Mouse (Mus musculus): Measurements from ENCODE around the gene 1700007K13Rik. TPM values are rescaled to one million over a fixed set of nuclear protein-coding genes. Genes with fewer than 3 reads are reported as not detected.
A peak's percentile ranks its signal among the peaks of the same experiment; 100 is the strongest.

The 1700007K13Rik gene
- total RNA-seq, 2 experiments from 2014 or later: not detected

DNA sequence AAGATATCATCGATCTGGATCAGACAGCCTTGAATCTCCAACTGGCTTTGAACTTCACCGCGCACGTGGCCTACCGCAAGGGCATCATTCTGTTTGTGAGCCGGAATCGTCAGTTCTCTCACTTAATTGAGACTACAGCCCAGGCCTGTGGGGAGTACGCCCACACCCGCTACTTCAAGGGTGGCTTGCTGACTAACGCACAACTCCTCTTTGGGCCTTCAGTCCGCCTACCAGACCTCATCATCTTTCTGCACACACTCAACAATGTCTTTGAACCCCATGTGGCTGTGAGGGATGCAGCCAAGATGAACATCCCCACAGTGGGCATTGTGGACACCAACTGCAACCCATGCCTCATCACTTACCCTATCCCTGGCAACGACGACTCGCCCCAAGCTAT, 3.3 kb upstream of the 1700007K13Rik start:
- no peak for DNase-seq

DNA sequence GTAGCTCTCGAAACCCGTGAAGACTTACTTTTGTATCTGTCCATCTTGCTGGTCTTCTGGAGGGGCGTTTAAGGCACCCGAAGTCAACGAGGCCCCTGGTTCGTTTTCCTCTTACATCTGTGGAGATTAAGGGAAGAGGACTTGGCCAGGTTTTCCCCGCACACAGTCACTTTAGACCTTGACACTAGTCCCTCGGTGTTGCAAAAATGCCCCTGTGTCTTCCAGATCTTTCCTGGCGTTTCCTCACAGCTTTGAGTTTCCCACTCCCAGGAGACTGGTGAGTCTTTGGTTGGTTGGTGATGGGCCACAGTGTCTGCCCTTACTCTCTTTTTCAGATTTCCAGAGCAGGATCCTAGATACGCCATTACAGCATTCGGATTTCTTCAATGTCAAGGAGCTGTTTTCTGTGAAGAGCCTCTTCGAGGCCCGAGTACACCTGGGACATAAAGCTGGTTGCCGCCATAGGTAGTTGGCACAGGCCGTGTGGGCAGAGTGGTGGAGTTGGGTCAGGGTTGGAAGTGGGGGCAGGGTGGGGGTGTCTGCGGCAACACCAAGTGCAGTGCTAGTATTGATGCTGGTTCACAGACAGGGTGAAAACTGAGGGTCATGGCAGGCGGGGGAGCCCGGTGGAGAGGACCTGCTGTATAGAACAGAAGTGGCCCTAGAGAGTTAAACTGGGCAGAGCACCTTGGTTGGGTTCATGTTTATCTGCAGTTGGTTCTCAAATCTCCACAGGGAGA, 2.5 kb upstream of the 1700007K13Rik start:
- no peak for DNase-seq

DNA sequence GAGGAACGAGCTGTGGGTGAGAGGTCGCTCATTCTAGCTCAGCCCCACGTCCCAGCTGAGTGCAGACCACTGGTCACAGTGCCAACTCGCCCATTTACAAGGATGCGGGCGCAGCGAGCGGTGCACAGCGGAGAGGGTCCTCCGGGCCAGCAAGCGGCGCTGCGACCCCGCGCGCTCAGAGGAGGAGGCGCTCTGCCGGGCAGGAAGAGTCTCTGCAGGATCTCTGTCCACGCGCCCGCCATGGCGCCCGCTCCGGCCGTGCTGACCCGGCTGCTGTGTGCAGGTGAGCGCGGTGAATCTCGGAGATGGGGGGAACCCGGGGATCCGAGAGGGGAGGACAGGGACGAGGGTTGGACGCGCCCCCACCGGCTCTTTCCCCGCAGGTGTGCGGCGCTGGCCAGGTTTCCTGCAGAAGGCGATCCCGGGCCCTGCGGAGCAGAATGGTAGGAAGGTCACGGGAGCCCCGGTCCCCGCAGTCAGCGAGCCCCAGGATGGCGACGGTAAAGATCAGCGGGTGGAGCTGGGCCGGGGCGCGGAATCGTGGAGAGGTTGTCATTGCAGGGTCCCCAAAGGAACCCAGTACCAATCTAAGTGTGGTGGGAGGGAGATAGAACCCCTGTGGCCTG, 1.8 kb upstream of the 1700007K13Rik start, which contains the start of gene Mrps2:
Gene Mrps2, plus strand, starts transcription at position 207 of the 626 bp plus-strand sequence.
- peak; percentile 81 for DNase-seq

GRCm38 (mm10) chr2:28464919-28465318, 1.2 kb downstream of the 1700007K13Rik start:
- no peak for DNase-seq

DNA sequence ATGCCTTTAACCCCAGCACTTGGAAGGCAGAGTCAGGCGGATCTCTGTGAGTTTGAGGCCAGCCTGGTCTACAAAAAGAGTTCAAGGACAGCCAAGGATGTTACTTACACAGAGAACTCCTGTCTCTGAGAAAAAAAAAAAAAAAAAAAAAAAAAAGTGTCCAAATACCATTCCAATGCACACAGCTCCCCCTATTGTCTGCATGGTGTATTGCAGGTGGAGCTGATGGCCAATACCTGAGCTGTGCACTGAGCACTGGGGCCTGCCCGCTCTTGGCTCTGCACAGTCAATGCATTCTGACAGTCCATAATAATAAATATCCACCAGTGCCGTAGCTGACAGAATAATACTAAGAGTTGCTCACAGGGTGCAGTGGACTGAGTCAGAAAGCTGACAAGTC, 2.2 kb downstream of the 1700007K13Rik start:
- no peak for DNase-seq

- no peak for DNase-seq
These were observed 9.5 kb downstream of the 1700007K13Rik start for GRCm38 (mm10) chr2:28456616-28457015.

- no peak for DNase-seq
These were observed 12.6 kb downstream of the 1700007K13Rik start for GRCm38 (mm10) chr2:28453539-28453938.

DNA sequence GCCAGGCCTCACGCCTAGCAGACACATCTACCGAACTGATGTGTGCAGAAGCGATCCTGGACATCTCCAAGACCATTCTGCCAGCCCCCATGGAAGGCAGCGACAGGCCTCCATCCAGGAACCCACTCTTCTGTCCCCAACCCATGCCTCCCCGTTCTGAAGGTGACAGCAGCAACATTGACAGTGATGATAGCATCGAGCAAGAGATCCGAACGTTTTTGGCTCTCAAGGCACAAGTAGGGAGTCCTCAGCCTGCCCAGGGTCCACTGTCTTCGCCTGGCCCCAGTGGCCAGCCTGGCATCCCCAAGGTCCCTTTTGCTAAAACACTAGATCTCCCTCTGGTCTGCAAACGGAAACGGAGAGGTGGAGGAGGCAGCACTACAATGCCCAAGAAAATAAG, 14.5 kb downstream of the 1700007K13Rik start:
- DNase-seq: no peak

DNA sequence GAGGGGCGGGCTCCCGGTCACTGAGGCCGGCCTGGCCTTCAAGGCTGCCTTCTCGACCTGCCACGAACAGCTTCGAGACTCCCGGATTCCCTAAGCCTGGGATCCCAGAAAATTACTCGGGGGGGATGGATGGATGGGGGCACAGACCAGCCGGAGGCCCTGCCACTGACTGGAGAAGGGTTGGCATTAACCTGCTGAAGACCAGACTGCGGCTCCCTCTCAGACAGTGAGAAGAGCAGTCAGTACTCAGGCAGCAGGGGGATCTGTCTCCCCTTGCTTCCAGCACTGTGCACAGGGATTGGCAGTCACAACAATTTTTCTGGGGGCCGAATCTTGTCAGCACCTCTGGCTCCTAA, 18.8 kb downstream of the 1700007K13Rik start:
- DNase-seq: no peak

DNA sequence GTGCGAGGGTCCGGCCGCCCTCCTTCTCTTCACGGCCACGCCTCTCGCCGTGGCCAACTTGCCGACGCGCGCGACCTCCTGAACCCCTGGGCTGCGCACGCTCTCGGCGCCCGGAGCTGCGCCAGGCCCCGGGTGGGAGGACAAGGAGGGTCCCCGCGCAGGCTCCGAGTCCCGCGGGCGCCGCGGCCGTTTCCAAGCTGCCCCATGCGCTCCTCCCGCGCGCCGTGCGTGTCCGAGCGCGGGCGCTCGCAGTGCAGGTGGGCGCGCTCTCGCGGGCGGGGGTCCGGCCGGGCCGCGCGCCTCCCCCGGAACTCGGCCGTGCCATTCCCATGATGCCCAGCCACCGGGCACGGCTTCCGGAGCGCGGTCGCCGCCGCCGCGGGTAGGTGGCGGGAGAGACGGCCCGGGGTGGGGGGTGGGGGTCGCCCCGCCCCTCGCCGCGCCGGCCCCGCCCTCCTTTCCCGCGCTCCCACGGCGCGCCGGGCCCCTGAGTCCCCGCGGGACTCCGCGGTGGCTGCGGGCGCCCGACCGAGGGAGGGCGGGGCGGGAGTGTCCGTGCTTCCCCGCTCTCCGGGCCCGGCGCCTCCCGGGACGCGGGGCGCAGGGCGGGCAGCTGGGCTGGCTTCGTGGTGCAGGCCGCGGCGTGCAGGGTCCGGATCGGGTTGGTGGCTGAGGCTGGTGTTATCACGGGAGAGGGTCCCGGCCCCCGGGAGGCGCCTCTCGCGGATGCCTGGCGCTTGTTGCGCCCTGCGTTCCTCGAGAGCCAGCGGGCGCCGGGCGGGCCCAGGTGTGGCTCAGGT, 19.4 kb downstream of the 1700007K13Rik start, which contains the start of gene Ppp1r26:
Gene Ppp1r26, plus strand, starts transcription at position 286 of the 800 bp plus-strand sequence.
- DNase-seq: peak; percentile 37

- no peak for DNase-seq
These were observed 20.0 kb downstream of the 1700007K13Rik start for GRCm38 (mm10) chr2:28446181-28446514.

- DNase-seq: no peak
These were observed 21.1 kb downstream of the 1700007K13Rik start for GRCm38 (mm10) chr2:28445082-28445481.

- DNase-seq: no peak
These were observed 25.3 kb downstream of the 1700007K13Rik start for GRCm38 (mm10) chr2:28440842-28441241.

DNA sequence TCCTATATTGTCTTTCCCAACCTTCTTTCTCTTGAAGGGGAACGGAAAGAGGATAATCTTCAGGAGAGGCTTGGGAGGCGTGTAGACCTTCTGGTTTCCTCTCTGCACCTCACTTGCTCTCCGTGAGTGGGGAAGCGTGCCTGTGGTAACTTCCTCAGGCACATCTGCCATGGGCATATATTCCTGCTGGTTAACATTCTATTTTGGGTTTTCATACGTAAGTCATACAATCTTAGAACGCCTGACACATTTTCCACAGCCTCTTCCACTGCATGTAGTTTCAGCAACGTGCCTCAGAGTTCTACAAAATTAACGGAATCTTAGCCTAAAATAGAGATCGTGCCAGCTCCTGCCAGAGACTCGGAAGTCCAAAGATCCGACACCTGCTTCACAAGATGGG, 30.7 kb downstream of the 1700007K13Rik start:
- no peak for DNase-seq

DNA sequence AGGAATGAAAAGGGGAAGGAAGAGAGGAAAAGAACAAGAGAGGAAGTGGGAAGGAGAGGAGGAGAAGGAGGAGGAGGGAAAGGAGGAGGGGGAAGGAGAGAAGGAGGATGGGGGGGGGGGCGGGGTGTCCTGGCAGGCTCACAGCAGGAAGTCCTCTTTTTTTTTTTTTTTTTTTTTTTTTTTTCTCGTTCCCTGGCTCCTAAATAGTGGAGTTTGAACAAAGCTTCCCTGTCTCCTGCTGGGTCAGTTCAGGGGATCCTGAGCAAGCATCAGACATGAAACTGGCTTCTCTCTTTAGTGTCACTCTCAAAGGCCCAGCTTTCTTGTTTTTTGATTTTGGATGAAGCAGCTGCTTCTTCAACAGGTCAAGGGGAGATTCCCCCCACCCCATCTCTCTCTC, 32.6 kb downstream of the 1700007K13Rik start:
- no peak for DNase-seq

DNA sequence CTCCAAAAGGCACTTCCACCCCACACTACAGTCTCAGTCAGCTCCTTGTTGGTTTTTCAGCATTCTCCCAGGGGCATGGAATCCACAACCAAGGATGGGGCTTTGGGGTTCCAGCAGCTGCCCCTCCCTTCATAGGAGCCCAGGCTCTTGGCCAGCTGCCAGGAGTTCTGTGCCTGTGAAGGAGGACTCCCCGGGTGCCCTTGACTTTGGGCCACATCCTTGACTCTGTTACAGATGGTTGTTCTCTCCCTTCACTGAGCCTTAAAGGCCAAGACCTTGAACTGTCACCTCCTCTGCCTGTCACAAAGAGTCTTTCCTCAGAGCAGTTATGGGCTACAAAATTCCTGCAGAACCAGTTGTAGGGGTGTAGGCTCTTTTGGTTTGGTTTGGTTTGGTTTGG, 33.3 kb downstream of the 1700007K13Rik start:
- DNase-seq: no peak

GRCm38 (mm10) chr2:28430846-28431245, 35.3 kb downstream of the 1700007K13Rik start:
- no peak for DNase-seq

DNA sequence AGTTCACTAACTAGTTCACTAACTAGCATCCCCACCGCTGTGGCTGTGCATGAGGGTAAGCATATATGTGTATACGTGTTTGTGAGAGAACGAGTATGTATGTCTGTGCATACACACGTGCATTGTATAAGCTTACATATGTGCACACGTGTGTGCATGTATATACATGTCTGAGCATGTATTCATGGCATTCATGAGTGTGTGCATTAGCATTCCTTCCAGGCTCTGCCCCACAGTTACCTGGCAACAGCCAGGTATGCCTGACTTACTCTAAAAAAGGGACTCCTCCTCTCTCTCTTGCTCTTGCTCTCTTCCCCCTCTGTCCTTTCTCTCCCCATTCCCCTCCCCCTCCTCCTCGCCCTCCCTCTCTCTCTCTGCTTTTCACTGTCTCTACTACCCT, 38.9 kb downstream of the 1700007K13Rik start:
- no peak for DNase-seq

DNA sequence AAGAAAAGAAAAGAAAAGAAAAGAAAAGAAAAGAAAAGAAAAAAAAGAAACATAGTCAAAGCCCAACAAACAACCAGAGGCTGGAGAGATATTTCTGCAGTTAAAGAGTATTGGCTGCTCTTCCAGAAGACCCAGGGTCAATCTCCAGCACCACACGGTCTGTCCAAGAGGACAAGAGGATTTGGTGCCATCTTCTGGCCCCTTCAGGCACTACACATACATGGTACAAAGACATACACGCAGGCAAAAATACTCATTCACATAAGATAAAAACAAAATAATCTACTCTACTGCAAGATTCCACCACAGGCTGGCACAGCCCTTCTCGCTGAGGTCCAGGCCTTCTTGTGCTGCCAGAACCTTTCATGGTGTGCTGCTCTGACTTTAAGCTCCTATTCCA, 43.0 kb downstream of the 1700007K13Rik start:
- no peak for DNase-seq

DNA sequence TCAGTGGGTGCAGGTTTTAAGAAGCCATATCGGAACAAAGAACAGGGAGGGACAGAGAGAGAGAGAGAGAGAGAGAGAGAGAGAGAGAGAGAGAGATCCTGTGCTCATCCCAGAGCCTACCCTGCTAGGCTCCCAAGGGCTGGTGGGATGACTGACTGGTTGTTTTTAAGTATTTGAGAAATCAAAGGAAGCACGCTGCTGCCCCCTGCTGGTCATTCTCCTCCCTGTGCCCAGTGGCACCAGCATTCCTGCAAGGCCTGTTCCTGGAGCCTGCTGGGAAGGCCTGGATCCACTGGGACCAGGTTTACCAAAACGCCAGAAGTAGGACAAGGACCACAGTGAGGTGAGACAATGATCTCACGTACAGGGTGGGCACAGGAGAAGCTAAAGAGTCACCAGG, 46.2 kb downstream of the 1700007K13Rik start:
- DNase-seq: peak; percentile 62

- peak; percentile 66 for DNase-seq
These were observed 48.1 kb downstream of the 1700007K13Rik start for GRCm38 (mm10) chr2:28418034-28418433.

DNA sequence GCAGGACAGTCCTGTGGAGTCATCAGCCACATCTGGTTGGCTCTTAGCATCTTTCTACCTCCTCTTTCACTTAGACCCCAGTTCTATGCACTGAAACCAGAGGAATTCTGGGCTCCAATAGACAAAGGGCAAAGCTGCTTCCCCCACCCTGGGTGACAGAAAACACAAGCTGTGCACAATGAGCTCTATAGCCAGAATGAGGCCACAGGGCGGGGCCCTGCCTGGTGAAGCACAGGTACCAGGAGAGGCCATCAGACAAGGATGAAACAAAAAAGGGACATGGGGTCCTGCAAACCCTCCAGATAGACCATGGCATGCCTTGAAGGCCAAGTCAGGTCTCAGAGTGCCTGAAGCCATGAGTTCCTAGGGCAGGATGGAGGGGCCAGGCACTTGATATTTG, 49.6 kb downstream of the 1700007K13Rik start:
- no peak for DNase-seq

GRCm38 (mm10) chr2:28415387-28416024, 50.6 kb downstream of the 1700007K13Rik start:
- no peak for DNase-seq

Measured in gastrocnemius, postnatal 25 days (tissue).